Mouse (Mus musculus) hindbrain, postnatal 0 days (tissue): Measurements from ENCODE around the gene Gm49601. TPM values are rescaled to one million over a fixed set of nuclear protein-coding genes. Genes with fewer than 3 reads are reported as not detected.

Experiments
- ATAC-seq: fragments of 200-750 bp; cut with Nextera tagmentation; 2 replicates; pipeline ENCODE4 v1.8.0; 2017; ENCODE audit warnings: mild to moderate bottlenecking, moderate TSS enrichment, moderate library complexity
- DNase-seq: peaks from one replicate; pipeline ENCODE4 v3.0.0-alpha.2; 2015; ENCODE audit warnings: low spot score
- H3K27ac ChIP-seq: fragments of 300-500 bp; sonication (generic); 2 replicates; pipeline ENCODE4 v1.5.1; 2014; ENCODE audit warnings: mild to moderate bottlenecking
- H3K27me3 ChIP-seq: fragments of 300-500 bp; sonication (generic); 2 replicates; pipeline ENCODE4 v1.6.1; 2014; ENCODE audit warnings: low read length, mixed read lengths; ENCODE audit not compliant: insufficient read depth
- H3K36me3 ChIP-seq: fragments of 300-500 bp; sonication (generic); 2 replicates; pipeline ENCODE4 v1.6.1; 2014; ENCODE audit warnings: low read length, mixed read lengths; ENCODE audit not compliant: insufficient read depth
- H3K4me1 ChIP-seq: fragments of 300-500 bp; sonication (generic); 2 replicates; pipeline ENCODE4 v1.6.1; 2014; ENCODE audit warnings: antibody characterized with exemption, low read length, mixed read lengths; ENCODE audit not compliant: insufficient read depth
- H3K4me2 ChIP-seq: fragments of 300-500 bp; sonication (generic); 2 replicates; pipeline ENCODE4 v1.6.1; 2014; ENCODE audit warnings: low read depth, mild to moderate bottlenecking, low read length, moderate library complexity, mixed read lengths
- H3K4me3 ChIP-seq: fragments of 300-500 bp; sonication (generic); 2 replicates; pipeline ENCODE4 v1.5.1; 2014; ENCODE audit warnings: low read length
- H3K9ac ChIP-seq: fragments of 300-500 bp; sonication (generic); replicated peaks from 2 replicates; pipeline ENCODE4 v1.6.1; 2014; ENCODE audit warnings: mild to moderate bottlenecking, low read length, moderate library complexity, mixed read lengths
- H3K9me3 ChIP-seq: fragments of 300-500 bp; sonication (generic); 2 replicates; pipeline ENCODE4 v1.6.1; 2016; ENCODE audit warnings: low read length, mixed read lengths
- CTCF ChIP-seq: IDR thresholded peaks from 2 replicates; pipeline ENCODE4 v1.5.1; 2016; ENCODE audit warnings: antibody characterized with exemption, control low read depth, low read depth
- WGBS: fragments of 180-500 bp; shearing (Covaris S2); extraction: QIAGEN DNeasy Blood & Tissue Kit; methylation state at CpG from one replicate; pipeline ENCODE4 v1.1.7; 2014; 5-methylcytosine and 5-hydroxymethylcytosine counted together
- polyA plus RNA-seq: library from polyadenylated mRNA; unstranded; fragments of >200 nt; fragmentation: Nextera tagmentation; extraction: Ambion mirVana; gene quantifications from 2 replicates; pipeline ENCODE4 v1.2.1, GENCODE M21; 2015
- total RNA-seq: library from RNA; depleted of rRNA; stranded (reverse); fragments of >200 nt; gene quantifications from 2 replicates; pipeline ENCODE4 v1.2.3, GENCODE M21; 2014

The Gm49601 gene
- total and polyA plus RNA-seq, 2 experiments from 2014 or later: 3.1 to 24.0 TPM

- no peak for TF ChIP-seq CTCF
- H3K4me2 ChIP-seq: no peak overlapping the region
- H3K27me3 ChIP-seq: peaks cover 85% of the 10 kb centered on the region
- no peaks in the 10 kb centered on the region for H3K36me3 ChIP-seq
- no peak overlapping the region for H3K27ac ChIP-seq
- no peak overlapping the region for H3K4me3 ChIP-seq
- H3K4me1 ChIP-seq: no peaks in the 10 kb centered on the region
- no peaks in the 10 kb centered on the region for H3K9me3 ChIP-seq
- WGBS: 21% methylated on average over 10 of the region's 10 CpGs
- DNase-seq (no peak), ATAC-seq (no peak)
- H3K9ac ChIP-seq: no peak overlapping the region
Observed at GRCm38 (mm10) chr16:18583673-18584357, 42.4 kb downstream of the Gm49601 start.

DNA sequence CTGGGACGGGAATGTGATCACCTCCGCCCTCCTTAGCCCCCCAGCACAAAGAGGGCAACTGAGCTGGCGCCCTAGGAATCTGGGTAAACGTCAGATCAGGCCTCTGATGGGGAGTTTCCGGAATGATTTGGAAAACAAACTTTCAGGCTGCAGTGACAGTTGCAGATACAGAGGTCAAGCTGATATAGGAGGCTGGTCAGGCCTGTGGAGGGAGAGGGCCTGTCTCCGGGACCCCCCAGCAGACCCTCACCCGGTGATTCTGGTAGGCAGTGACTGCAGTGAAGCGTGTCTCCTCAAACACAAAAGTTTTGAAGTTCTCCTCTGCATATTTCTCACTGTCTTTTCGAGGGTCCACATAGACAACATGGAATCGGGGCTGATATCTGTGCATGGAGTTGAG lies 43.1 kb downstream of the Gm49601 start:
- no peak overlapping the region for H3K4me3 ChIP-seq
- WGBS: 27% methylated on average over 10 of the region's 10 CpGs
- H3K36me3 ChIP-seq: no peaks in the 10 kb centered on the region
- ATAC-seq (no peak), DNase-seq (no peak)
- H3K27me3 ChIP-seq: peaks cover 80% of the 10 kb centered on the region
- no peak overlapping the region for H3K9ac ChIP-seq
- H3K27ac ChIP-seq: no peak overlapping the region
- H3K4me2 ChIP-seq: no peak overlapping the region
- H3K4me1 ChIP-seq: no peaks in the 10 kb centered on the region
- no peak for TF ChIP-seq CTCF
- no peaks in the 10 kb centered on the region for H3K9me3 ChIP-seq

- Histone ChIP-seq H3K9ac (no peak overlapping the region), H3K4me2 (peak overlapping the region; percentile 44), H3K4me1 (no peaks in the 10 kb centered on the region), H3K9me3 (no peaks in the 10 kb centered on the region), H3K27me3 (peaks cover 74% of the 10 kb centered on the region), H3K27ac (no peak overlapping the region), H3K4me3 (peak overlapping the region; percentile 32), H3K36me3 (no peaks in the 10 kb centered on the region)
- DNase-seq (no peak), ATAC-seq (no peak)
- no peak for TF ChIP-seq CTCF
- WGBS: 3% methylated on average over 52 of the region's 67 CpGs
Observed at GRCm38 (mm10) chr16:18582426-18583148, 43.6 kb downstream of the Gm49601 start.

DNA sequence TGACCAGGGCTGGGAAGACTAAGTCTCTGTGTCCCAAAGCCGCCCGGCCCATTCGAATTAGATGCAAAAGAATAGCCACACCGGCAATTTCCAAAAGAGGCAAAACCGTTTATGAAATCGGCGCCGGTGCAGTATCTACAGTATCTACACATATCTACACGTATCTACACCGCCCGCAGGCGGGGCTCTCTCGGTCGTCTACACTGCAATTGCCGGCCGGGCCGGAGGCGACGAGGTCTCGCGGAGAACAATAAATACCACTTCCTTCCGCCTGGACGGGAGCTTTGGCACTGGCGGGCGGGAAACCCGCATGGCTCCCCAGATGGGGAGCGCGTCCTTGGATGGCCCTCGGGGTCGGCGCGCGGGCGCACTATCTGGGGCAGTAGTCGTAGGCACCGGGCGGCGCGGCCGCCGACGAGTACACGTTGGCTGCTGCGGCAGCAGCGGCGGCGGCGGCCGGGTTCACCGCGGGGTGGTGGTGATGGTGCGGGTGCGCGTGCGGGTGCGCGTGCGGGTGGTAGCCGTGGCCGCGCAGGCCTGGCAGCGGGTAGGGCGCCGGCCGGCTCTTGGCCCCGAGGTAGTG lies 44.5 kb downstream of the Gm49601 start:
- no peaks in the 10 kb centered on the region for H3K4me1 ChIP-seq
- peaks cover 74% of the 10 kb centered on the region for H3K27me3 ChIP-seq
- H3K4me3 ChIP-seq: peak overlapping the region; percentile 32
- DNase-seq: peak; percentile 34
- H3K4me2 ChIP-seq: peak overlapping the region; percentile 44
- under 1% methylated on average over 59 of the region's 66 CpGs for WGBS
- H3K27ac ChIP-seq: no peak overlapping the region
- no peak overlapping the region for H3K9ac ChIP-seq
- TF ChIP-seq CTCF: no peak
- no peaks in the 10 kb centered on the region for H3K9me3 ChIP-seq
- ATAC-seq: 0 out of 2 replicates have a peak, but pooled peaks have one; percentile 22
- no peaks in the 10 kb centered on the region for H3K36me3 ChIP-seq

GRCm38 (mm10) chr16:18581050-18581622 lies 45.1 kb downstream of the Gm49601 start:
- H3K9ac ChIP-seq: no peak overlapping the region
- ATAC-seq (no peak), DNase-seq (no peak)
- no peaks in the 10 kb centered on the region for H3K36me3 ChIP-seq
- H3K27ac ChIP-seq: no peak overlapping the region
- 4% methylated on average over 21 of the region's 21 CpGs for WGBS
- peak overlapping the region; percentile 32 for H3K4me3 ChIP-seq
- H3K27me3 ChIP-seq: peaks cover 68% of the 10 kb centered on the region
- H3K4me2 ChIP-seq: peak overlapping the region; percentile 44
- TF ChIP-seq CTCF: no peak
- no peaks in the 10 kb centered on the region for H3K9me3 ChIP-seq
- no peaks in the 10 kb centered on the region for H3K4me1 ChIP-seq

- Histone ChIP-seq H3K4me2 (no peak overlapping the region), H3K4me3 (no peak overlapping the region), H3K4me1 (no peaks in the 10 kb centered on the region), H3K9me3 (no peaks in the 10 kb centered on the region), H3K27ac (no peak overlapping the region), H3K9ac (no peak overlapping the region), H3K27me3 (peaks cover 61% of the 10 kb centered on the region), H3K36me3 (no peaks in the 10 kb centered on the region)
- DNase-seq: no peak
- ATAC-seq: no peak
- peak; percentile 23; the same call in 1 of the 2 replicates for TF ChIP-seq CTCF
- WGBS: 29% methylated on average over 2 of the region's 2 CpGs
Observed at GRCm38 (mm10) chr16:18580389-18580788, 45.8 kb downstream of the Gm49601 start.
